In genomic region chr19:53668821-53669220, GRCm38 (mm10) we compare ENCODE assay signal across 24 mouse cellular contexts. TPM values are rescaled to one million over a fixed set of nuclear protein-coding genes. Genes with fewer than 3 reads are reported as not detected.
DNase-seq lines count a peak whose midpoint lies in the region; ATAC-seq and TF ChIP-seq lines count a peak whose summit lies in the region.
"Had no signal": no experiment of that assay in that cellular context is flagged by ENCODE, and none has a peak within 500 bp of the region (broad histone marks: within the 10 kb centered on the region; RNA-seq: fewer than 3 reads in every experiment).

No protein-coding gene starts in this region.

- H3K9ac ChIP-seq in heart, adult 2 months (ENCODE audit: low read depth, low read length), result no peak overlapping the region
- no peak overlapping the region for H3K9ac ChIP-seq in CH12.LX (ENCODE audit: insufficient read depth, low read depth)
- H3K9ac ChIP-seq in liver, embryonic 11.5 days (ENCODE audit: low read depth, low read length), result no peak overlapping the region
- H3K9ac ChIP-seq: embryonic facial prominence, embryonic 12.5 days; forebrain, embryonic 13.5 days; forebrain, embryonic 15.5 days; forebrain, postnatal 0 days had no signal

- TF ChIP-seq CTCF in heart, adult 2 months (IDR thresholded peaks at IDR 0.05), result no peak
- no peak for TF ChIP-seq CTCF in CH12.LX (conservative IDR thresholded peaks at IDR 0.05 in 1 of 2, IDR thresholded peaks at IDR 0.05 in 1 of 2; ENCODE audit: low read depth in 2 of 2, low read length in 2 of 2)

- H3K27me3 ChIP-seq in heart, adult 2 months (ENCODE audit: control insufficient read depth, insufficient read depth, low read length), result no peaks in the 10 kb centered on the region; the same call in 1 of the 2 replicates
- H3K27me3 ChIP-seq in CH12.LX (replicated peaks), result no peaks in the 10 kb centered on the region
- H3K27me3 ChIP-seq in liver, embryonic 11.5 days (replicated peaks; ENCODE audit: control insufficient read depth, insufficient read depth, low read length), result peaks cover 11% of the 10 kb centered on the region
- H3K27me3 ChIP-seq: forebrain, embryonic 15.5 days had no signal

- no peak for TF ChIP-seq POLR2A in heart, adult 2 months (IDR thresholded peaks at IDR 0.05; ENCODE audit: insufficient read depth, low read depth, low read length)
- TF ChIP-seq POLR2A in CH12.LX (IDR thresholded peaks at IDR 0.05; ENCODE audit: low read depth, low read length), result no peak

- in situ Hi-C loops in CH12.LX (cut with MboI; ENCODE audit: low pct_ligation_motif_present, low pct_unique_long_range_greater_than_20kb, low sequenced_read_pairs), result no loop called here

- peak; percentile 68 for DNase-seq in heart, adult 11 months
- DNase-seq in heart, adult 2 months, result no peak
- peak; percentile 40 for DNase-seq in 416B (ENCODE audit: low read depth)
- peak; percentile 34 for DNase-seq in CH12.LX (ENCODE audit: extremely low read depth)
- DNase-seq in left cerebral cortex, postnatal 36 days (ENCODE audit: low spot score in 2 of 2), result no peak
- no peak for DNase-seq in liver, embryonic 11.5 days (ENCODE audit: low spot score)
- DNase-seq in urinary bladder, postnatal 4 days (ENCODE audit: low spot score in 2 of 2), result no peak
- DNase-seq: adrenal gland, adult 2 months; adrenal gland, postnatal 10 days; adrenal gland, postnatal 25 days; B cell, adult 2 months; cerebellum, adult 11 months; cerebellum, adult 18-20 months; cerebellum, adult 8-10 months; cerebellum, adult 9-11 months; cerebellum, postnatal 14 days; cerebellum, postnatal 36 days; forebrain, postnatal 0 days had no signal

- dilution Hi-C loops in CH12.LX (cut with MboI; ENCODE audit: extremely low pct_ligation_motif_present, extremely low pct_unique_long_range_greater_than_20kb, low sequenced_read_pairs), result no loop called here

- no peak overlapping the region for H3K27ac ChIP-seq in heart, adult 2 months
- H3K27ac ChIP-seq in CH12.LX (ENCODE audit: insufficient read depth, low read depth), result no peak overlapping the region
- H3K27ac ChIP-seq in liver, embryonic 11.5 days (ENCODE audit: low read depth, low read length), result no peak overlapping the region
- H3K27ac ChIP-seq: embryonic facial prominence, embryonic 10.5 days; embryonic facial prominence, embryonic 12.5 days; forebrain, embryonic 13.5 days; forebrain, embryonic 15.5 days had no signal

- no peak for TF ChIP-seq RAD21 in CH12.LX (IDR thresholded peaks at IDR 0.05; ENCODE audit: low read depth, low read length)

- no peaks in the 10 kb centered on the region for H3K79me2 ChIP-seq in heart, adult 2 months (replicated peaks; ENCODE audit: control insufficient read depth, insufficient read depth, low read length)
- H3K79me2 ChIP-seq in CH12.LX (replicated peaks; ENCODE audit: control insufficient read depth, extremely low read depth, insufficient read depth, poor library complexity, severe bottlenecking), result no peaks in the 10 kb centered on the region

- peaks cover 2% of the 10 kb centered on the region; the same call in 1 of the 2 replicates for H3K4me1 ChIP-seq in heart, adult 2 months (ENCODE audit: control insufficient read depth, insufficient read depth, low read length)
- peaks cover 0 to 41% of the 10 kb centered on the region in 2 experiments; a peak in 2 of 4 replicates for H3K4me1 ChIP-seq in CH12.LX (ENCODE audit: control insufficient read depth in 1 of 2, insufficient read depth in 2 of 2)
- no peaks in the 10 kb centered on the region for H3K4me1 ChIP-seq in liver, embryonic 11.5 days (replicated peaks; ENCODE audit: control insufficient read depth, insufficient read depth, low read length)

- no peak overlapping the region for H3K4me3 ChIP-seq in heart, adult 2 months
- H3K4me3 ChIP-seq in CH12.LX (replicated peaks in 1 of 3; ENCODE audit: low read depth in 2 of 3, low read length in 2 of 3, poor library complexity in 1 of 3), result no peak overlapping the region
- H3K4me3 ChIP-seq in liver, embryonic 11.5 days (ENCODE audit: low read depth, low read length), result no peak overlapping the region
- H3K4me3 ChIP-seq: embryonic facial prominence, embryonic 10.5 days; embryonic facial prominence, embryonic 12.5 days; forebrain, embryonic 13.5 days; forebrain, embryonic 15.5 days had no signal

- intact Hi-C loops in heart, adult 2 months (cut with DNase I), result no loop called here
- intact Hi-C loops in left cerebral cortex, postnatal 36 days (cut with DNase I), result no loop called here

- ATAC-seq in granulocyte monocyte progenitor cell, adult 5-6 weeks (replicated peaks; ENCODE audit: poor library complexity, severe bottlenecking), result peak; percentile 94
- no peak for ATAC-seq in liver, embryonic 11.5 days (replicated peaks; ENCODE audit: low FRiP score)
- ATAC-seq: CD4-positive, CD25-positive, alpha-beta regulatory T cell, adult 4 months; forebrain, embryonic 13.5 days; forebrain, embryonic 15.5 days; forebrain, postnatal 0 days had no signal

- WGBS in heart, adult 2 months, result 87% methylated on average over 7 of the region's 7 CpGs
- 76% methylated on average over 7 of the region's 7 CpGs for WGBS in liver, embryonic 11.5 days

- TF ChIP-seq EP300 in heart, adult 2 months (IDR thresholded peaks at IDR 0.05; ENCODE audit: insufficient read depth, low read depth, low read length), result no peak
- TF ChIP-seq EP300 in CH12.LX (IDR thresholded peaks at IDR 0.05; ENCODE audit: low read length), result peak; percentile 35; the same call in 1 of the 2 replicates

- no peak overlapping the region for H3K4me2 ChIP-seq in CH12.LX (ENCODE audit: insufficient read depth, low read depth, poor library complexity, severe bottlenecking)
- no peak overlapping the region for H3K4me2 ChIP-seq in liver, embryonic 11.5 days
- H3K4me2 ChIP-seq: embryonic facial prominence, embryonic 12.5 days; forebrain, embryonic 13.5 days; forebrain, embryonic 15.5 days had no signal

- no peaks in the 10 kb centered on the region for H3K9me3 ChIP-seq in CH12.LX (replicated peaks; ENCODE audit: low read length)
- no peaks in the 10 kb centered on the region for H3K9me3 ChIP-seq in liver, embryonic 11.5 days (ENCODE audit: control insufficient read depth, low read length)
- H3K9me3 ChIP-seq: embryonic facial prominence, embryonic 10.5 days; embryonic facial prominence, embryonic 12.5 days; forebrain, embryonic 13.5 days; forebrain, embryonic 15.5 days had no signal

- H3K36me3 ChIP-seq in heart, adult 2 months (ENCODE audit: control insufficient read depth, insufficient read depth, low read length), result no peaks in the 10 kb centered on the region
- no peaks in the 10 kb centered on the region for H3K36me3 ChIP-seq in CH12.LX (replicated peaks in 1 of 2; ENCODE audit: control insufficient read depth in 1 of 2, insufficient read depth in 1 of 2, low read length in 1 of 2)
- H3K36me3 ChIP-seq in liver, embryonic 11.5 days (ENCODE audit: control insufficient read depth, insufficient read depth, low read length), result no peaks in the 10 kb centered on the region
- H3K36me3 ChIP-seq: embryonic facial prominence, embryonic 10.5 days; embryonic facial prominence, embryonic 12.5 days; forebrain, embryonic 15.5 days had no signal

TF ChIP-seq in CH12.LX, 34 proteins besides CTCF, POLR2A, EP300 and RAD21:
- no peak for TF ChIP-seq KAT2A (IDR thresholded peaks at IDR 0.05; ENCODE audit: insufficient replicate concordance, low read length)
- TF ChIP-seq MYC (IDR thresholded peaks at IDR 0.05; ENCODE audit: low read depth, low read length), result 0 out of 2 replicates have a peak, but pooled peaks have one; percentile 29
- no peak for TF ChIP-seq NELFE (IDR thresholded peaks at IDR 0.05; ENCODE audit: low read depth, low read length)
- TF ChIP-seq ZNF384 (IDR thresholded peaks at IDR 0.05; ENCODE audit: low read depth, low read length), result no peak
- no peak for TF ChIP-seq BHLHE40 (IDR thresholded peaks at IDR 0.05; ENCODE audit: low read depth, low read length)
- 0 out of 2 replicates have a peak, but pooled peaks have one; percentile 12 for TF ChIP-seq ETS1 (conservative IDR thresholded peaks at IDR 0.05; ENCODE audit: low read depth, low read length)
- TF ChIP-seq GABPA (IDR thresholded peaks at IDR 0.05; ENCODE audit: insufficient replicate concordance, low read depth, low read length), result no peak
- no peak for TF ChIP-seq SIN3A (IDR thresholded peaks at IDR 0.05; ENCODE audit: low read length)

RNA-seq across cellular contexts. Expression of gene Rbm20, which starts 8.3 kb away (rescaled TPM):
- total RNA-seq in heart, adult 2 months (2021), result 100 to 1,000 TPM; 194 to 231 TPM
- 143 and 161 TPM in 2 replicates for polyA plus RNA-seq in heart, adult 2 months (2012; rRNA removed)
- 0.08 and 0.13 TPM in 2 replicates for total RNA-seq in CH12.LX (2012; rRNA removed)
- 0.04 and 0.05 TPM in 2 replicates for total RNA-seq in CH12.LX (2014; rRNA removed)
- polyA plus RNA-seq in CH12.LX (2012; ENCODE audit: insufficient read length, low read depth), result 0.49 and 0.56 TPM in 2 replicates
- 0.09 and 0.41 TPM in 2 replicates for total RNA-seq in granulocyte monocyte progenitor cell, adult 5-6 weeks (2014; fragmentation: Nextera tagmentation)
- total RNA-seq in granulocyte monocyte progenitor cell, adult 5-6 weeks (2017), result 0.05 and 0.34 TPM in 2 replicates
- 1 to 10 TPM; 4.4 to 5.2 TPM for total RNA-seq in left cerebral cortex, postnatal 36 days (2021)
- polyA plus RNA-seq in liver, embryonic 11.5 days (2014; fragmentation: Nextera tagmentation; extraction: Ambion mirVana), result 0.35 and 0.37 TPM in 2 replicates

Comparison
In these comparisons a context has a peak if more than half of its experiments do, and no peak if none do; other contexts are left out.
1. DNase-seq: peak in heart, adult 11 months (single experiment), 416B (single experiment) and CH12.LX (single experiment); none in heart, adult 2 months (0 of 2), left cerebral cortex, postnatal 36 days (0 of 2), liver, embryonic 11.5 days (single experiment) and urinary bladder, postnatal 4 days (0 of 2).
2. RNA of gene Rbm20, which starts 8.3 kb away (total RNA-seq): 194 to 231 TPM in heart, adult 2 months; 4.4 to 5.2 TPM in left cerebral cortex, postnatal 36 days, 0.05 to 0.41 TPM in granulocyte monocyte progenitor cell, adult 5-6 weeks and 0.04 to 0.13 TPM in CH12.LX; every median in the first group is over 10 times any median in the second.